Mouse (Mus musculus) neural tube, embryonic 12.5 days (tissue): ENCODE results near the gene Vwa8. TPM values are rescaled to one million over a fixed set of nuclear protein-coding genes. Genes with fewer than 3 reads are reported as not detected.
"Not testable (repeated sequence)": the region's sequence is repeated elsewhere in the genome, so short reads cannot be mapped to it uniquely, and the experiment has no call there.

Experiments used
- ATAC-seq: fragments of 200-750 bp; cut with Nextera tagmentation; 2 replicates; pipeline ENCODE4 v1.8.0; 2017; ENCODE audit warnings: low read depth, mild to moderate bottlenecking, moderate TSS enrichment, moderate library complexity; ENCODE audit not compliant: low FRiP score
- H3K27ac ChIP-seq: fragments of 300-500 bp; sonication (generic); 2 replicates; pipeline ENCODE4 v1.5.1; 2016
- H3K27me3 ChIP-seq: fragments of 300-500 bp; sonication (generic); replicated peaks from 2 replicates; pipeline ENCODE4 v1.6.1; 2016; ENCODE audit warnings: mild to moderate bottlenecking
- H3K36me3 ChIP-seq: fragments of 300-500 bp; sonication (generic); 2 replicates; pipeline ENCODE4 v1.6.1; 2016; ENCODE audit warnings: mild to moderate bottlenecking
- H3K4me1 ChIP-seq: fragments of 300-500 bp; sonication (generic); 2 replicates; pipeline ENCODE4 v1.6.1; 2016
- H3K4me2 ChIP-seq: fragments of 300-500 bp; sonication (generic); replicated peaks from 2 replicates; pipeline ENCODE4 v1.6.1; 2016; ENCODE audit warnings: mild to moderate bottlenecking
- H3K4me3 ChIP-seq: fragments of 300-500 bp; sonication (generic); 2 replicates; pipeline ENCODE4 v1.5.1; 2016
- H3K9ac ChIP-seq: fragments of 300-500 bp; sonication (generic); 2 replicates; pipeline ENCODE4 v1.6.1; 2016; ENCODE audit warnings: mild to moderate bottlenecking
- H3K9me3 ChIP-seq: fragments of 300-500 bp; sonication (generic); 2 replicates; pipeline ENCODE4 v1.6.1; 2016; ENCODE audit warnings: mild to moderate bottlenecking
- WGBS: fragments of 180-500 bp; shearing (Covaris S2); methylation state at CpG from one replicate; pipeline ENCODE4 v1.1.7; 2016; 5-methylcytosine and 5-hydroxymethylcytosine counted together
- polyA plus RNA-seq: library from polyadenylated mRNA; unstranded; fragments of >200 nt; fragmentation: Nextera tagmentation; extraction: Ambion mirVana; gene quantifications from 2 replicates; pipeline ENCODE4 v1.2.1, GENCODE M21; 2016

Vwa8 gene
- polyA plus RNA-seq, 1 experiment from 2014 or later: 10.2 TPM

DNA sequence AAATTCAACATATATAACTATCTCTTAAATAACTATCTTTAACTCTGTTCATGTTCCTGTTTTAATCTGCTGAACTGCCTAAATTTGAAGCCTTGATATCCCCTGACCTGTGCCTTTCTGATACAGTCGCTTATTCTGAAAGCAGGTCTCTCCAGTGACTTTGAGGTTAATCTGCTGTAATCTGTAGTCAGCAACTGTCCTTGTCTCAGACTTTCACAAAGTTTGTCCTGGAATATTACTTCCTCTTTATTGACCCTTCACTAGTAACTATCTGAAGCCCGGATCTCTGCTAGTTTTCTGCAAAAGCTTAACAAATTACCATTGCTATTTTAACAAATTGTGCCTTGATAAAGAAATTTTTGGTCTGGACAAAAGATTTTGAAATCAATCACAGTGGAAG, 147.5 kb downstream of the Vwa8 start:
- ATAC-seq: no peak
- 94% methylated on average over 2 of the region's 2 CpGs for WGBS
- Histone ChIP-seq H3K4me2 (no peak overlapping the region), H3K4me3 (no peak overlapping the region), H3K36me3 (no peaks in the 10 kb centered on the region), H3K9ac (no peak overlapping the region), H3K27me3 (no peaks in the 10 kb centered on the region), H3K4me1 (no peaks in the 10 kb centered on the region), H3K9me3 (no peaks in the 10 kb centered on the region), H3K27ac (no peak overlapping the region)

DNA sequence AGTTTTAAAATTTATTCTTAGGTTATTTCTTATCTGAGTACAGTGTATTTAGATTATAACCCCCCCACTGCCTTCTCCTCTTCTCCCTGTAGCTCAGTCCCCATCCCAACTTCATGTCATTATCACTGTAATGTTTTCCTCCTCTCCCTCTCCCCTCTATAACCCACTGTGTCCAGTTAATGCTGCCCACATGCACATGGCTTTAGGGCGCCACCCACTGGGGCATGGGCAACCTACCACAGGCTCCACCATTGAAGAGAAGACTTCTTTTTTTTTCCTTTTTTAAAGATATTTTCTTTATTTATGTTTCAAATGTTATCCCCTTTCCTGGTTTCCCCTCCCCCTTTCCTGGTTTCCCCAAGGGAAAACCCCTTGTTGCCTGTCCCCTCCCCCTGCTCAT, 154.7 kb downstream of the Vwa8 start:
- H3K4me1 ChIP-seq: no peaks in the 10 kb centered on the region
- no peaks in the 10 kb centered on the region for H3K36me3 ChIP-seq
- H3K4me3 ChIP-seq: no peak overlapping the region
- H3K4me2 ChIP-seq: no peak overlapping the region
- no peak overlapping the region for H3K27ac ChIP-seq
- H3K27me3 ChIP-seq: no peaks in the 10 kb centered on the region
- 79% methylated on average over 1 of the region's 1 CpGs for WGBS
- ATAC-seq: no peak
- H3K9ac ChIP-seq: no peak overlapping the region
- no peaks in the 10 kb centered on the region for H3K9me3 ChIP-seq

- not testable (repeated sequence) for H3K4me3 ChIP-seq, H3K4me2 ChIP-seq
- 73% methylated on average over 5 of the region's 5 CpGs for WGBS
These were observed 168.9 kb downstream of the Vwa8 start for GRCm38 (mm10) chr14:79017710-79018109.

GRCm38 (mm10) chr14:79018564-79018963, 169.7 kb downstream of the Vwa8 start:
- no peak for ATAC-seq
- Histone ChIP-seq H3K4me2 (no peak overlapping the region), H3K27me3 (no peaks in the 10 kb centered on the region), H3K4me3 (no peak overlapping the region), H3K27ac (no peak overlapping the region), H3K4me1 (peaks cover 9% of the 10 kb centered on the region), H3K9ac (no peak overlapping the region), H3K36me3 (no peaks in the 10 kb centered on the region), H3K9me3 (no peaks in the 10 kb centered on the region)
- 89% methylated on average over 4 of the region's 4 CpGs for WGBS

More at GRCm38 (mm10) chr14:79017710-79018109, 168.9 kb downstream of the Vwa8 start:
- not testable (repeated sequence) for ATAC-seq, H3K4me1 ChIP-seq, H3K36me3 ChIP-seq, H3K27ac ChIP-seq, H3K9me3 ChIP-seq, H3K27me3 ChIP-seq, H3K9ac ChIP-seq

GRCm38 (mm10) chr14:79021725-79022124, 172.9 kb downstream of the Vwa8 start:
- no peak overlapping the region for H3K4me2 ChIP-seq
- H3K4me3 ChIP-seq: no peak overlapping the region
- H3K9me3 ChIP-seq: no peaks in the 10 kb centered on the region
- H3K27me3 ChIP-seq: no peaks in the 10 kb centered on the region
- ATAC-seq: peak; percentile 50; the same call in 1 of the 2 replicates
- H3K27ac ChIP-seq: no peak overlapping the region
- H3K36me3 ChIP-seq: no peaks in the 10 kb centered on the region
- no peak overlapping the region for H3K9ac ChIP-seq
- H3K4me1 ChIP-seq: peaks cover 9% of the 10 kb centered on the region
- WGBS: 20% methylated on average over 7 of the region's 7 CpGs

DNA sequence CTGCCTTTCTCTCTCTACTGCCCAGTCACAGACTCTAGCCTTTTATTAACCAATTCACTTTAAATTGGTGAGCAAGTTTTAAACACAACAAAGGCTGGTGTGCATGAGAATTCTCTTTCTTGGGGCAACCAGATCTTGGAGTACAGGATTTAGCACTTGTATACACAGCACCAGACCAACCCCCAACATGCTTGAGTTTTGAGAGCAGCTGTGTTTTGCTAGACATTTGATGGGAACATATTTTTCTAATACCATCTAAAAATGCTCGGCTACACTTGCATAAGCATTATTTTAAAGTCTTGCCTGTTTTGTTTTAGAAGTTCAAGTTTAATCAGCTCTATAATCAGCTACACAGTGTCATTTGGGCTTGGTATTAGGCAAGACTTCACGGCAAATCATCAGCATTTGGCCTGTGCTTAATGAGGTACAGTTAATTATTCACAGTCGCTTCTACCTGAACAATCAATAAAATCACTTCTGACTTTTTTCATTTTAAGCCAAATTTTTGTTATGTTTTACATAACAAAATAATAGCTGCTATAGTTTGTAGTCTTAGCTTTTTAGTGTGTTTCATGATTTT, 180.2 kb downstream of the Vwa8 start:
- Histone ChIP-seq H3K4me2 (no peak overlapping the region), H3K4me1 (no peaks in the 10 kb centered on the region), H3K4me3 (no peak overlapping the region), H3K27ac (no peak overlapping the region), H3K9me3 (no peaks in the 10 kb centered on the region), H3K36me3 (no peaks in the 10 kb centered on the region), H3K27me3 (no peaks in the 10 kb centered on the region), H3K9ac (no peak overlapping the region)
- ATAC-seq: no peak
- WGBS: 82% methylated on average over 3 of the region's 3 CpGs

- no peaks in the 10 kb centered on the region for H3K4me1 ChIP-seq
- no peak overlapping the region for H3K4me3 ChIP-seq
- no peak overlapping the region for H3K4me2 ChIP-seq
- 91% methylated on average over 3 of the region's 3 CpGs for WGBS
- no peaks in the 10 kb centered on the region for H3K27me3 ChIP-seq
- H3K9ac ChIP-seq: no peak overlapping the region
- H3K36me3 ChIP-seq: no peaks in the 10 kb centered on the region
- H3K27ac ChIP-seq: no peak overlapping the region
- H3K9me3 ChIP-seq: no peaks in the 10 kb centered on the region
- ATAC-seq: no peak
These were observed 181.9 kb downstream of the Vwa8 start for GRCm38 (mm10) chr14:79030715-79031114.

- Histone ChIP-seq H3K36me3 (no peaks in the 10 kb centered on the region), H3K4me3 (no peak overlapping the region), H3K9ac (no peak overlapping the region), H3K27me3 (no peaks in the 10 kb centered on the region), H3K4me1 (no peaks in the 10 kb centered on the region), H3K4me2 (no peak overlapping the region), H3K9me3 (no peaks in the 10 kb centered on the region), H3K27ac (no peak overlapping the region)
- no peak for ATAC-seq
- WGBS: 89% methylated on average over 8 of the region's 8 CpGs
These were observed 182.4 kb downstream of the Vwa8 start for GRCm38 (mm10) chr14:79031230-79031740.

DNA sequence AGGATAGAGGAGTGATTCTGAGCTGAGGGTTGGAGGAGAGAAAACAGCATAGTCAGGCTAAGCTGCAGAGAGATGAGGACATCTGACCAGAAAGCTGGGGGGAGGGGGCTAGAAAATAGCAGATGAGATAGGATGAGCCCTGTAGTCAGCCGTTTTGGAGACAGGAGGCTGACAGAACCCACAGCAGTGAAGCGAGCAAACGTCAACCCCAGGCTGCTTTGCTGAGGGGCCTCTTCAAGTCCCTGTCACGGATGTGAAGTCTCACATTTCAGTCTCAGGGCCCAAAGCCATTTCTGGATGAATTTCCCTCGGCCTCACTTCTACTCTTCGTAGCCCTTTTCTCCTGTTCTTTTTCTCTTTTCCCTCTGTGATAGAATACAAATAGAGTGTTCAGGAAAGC, 184.5 kb downstream of the Vwa8 start:
- ATAC-seq: no peak
- WGBS: 69% methylated on average over 6 of the region's 6 CpGs

DNA sequence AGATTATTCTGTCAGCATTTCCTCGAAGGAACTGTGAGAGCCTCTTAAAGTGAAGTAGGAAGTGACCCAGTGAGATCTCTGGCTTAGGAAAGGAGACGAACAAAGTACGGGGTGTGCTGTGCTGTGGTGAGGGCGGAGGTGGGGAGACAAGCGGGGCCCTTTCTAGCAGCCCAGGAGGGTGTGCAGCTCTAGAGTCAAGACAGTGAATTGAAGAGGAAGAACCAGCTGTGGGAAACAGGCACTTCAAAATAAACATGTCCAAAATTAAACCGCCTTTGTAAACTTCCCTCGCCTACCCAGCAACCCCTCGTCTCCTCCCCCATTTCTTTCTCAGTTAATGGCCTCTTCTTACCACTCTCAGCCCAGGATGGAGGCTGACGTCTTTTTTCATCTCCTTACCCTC, 185.7 kb downstream of the Vwa8 start:
- Histone ChIP-seq H3K9me3 (no peaks in the 10 kb centered on the region), H3K4me2 (no peak overlapping the region), H3K36me3 (no peaks in the 10 kb centered on the region), H3K4me3 (no peak overlapping the region), H3K4me1 (no peaks in the 10 kb centered on the region), H3K27ac (no peak overlapping the region), H3K27me3 (no peaks in the 10 kb centered on the region), H3K9ac (no peak overlapping the region)
- 72% methylated on average over 9 of the region's 9 CpGs for WGBS
- ATAC-seq: no peak

More for the DNA sequence above, 184.5 kb downstream of the Vwa8 start:
- H3K4me2 ChIP-seq: no peak overlapping the region
- no peak overlapping the region for H3K9ac ChIP-seq
- no peak overlapping the region for H3K27ac ChIP-seq
- no peaks in the 10 kb centered on the region for H3K9me3 ChIP-seq
- H3K27me3 ChIP-seq: no peaks in the 10 kb centered on the region
- H3K4me3 ChIP-seq: no peak overlapping the region
- no peaks in the 10 kb centered on the region for H3K4me1 ChIP-seq
- no peaks in the 10 kb centered on the region for H3K36me3 ChIP-seq

GRCm38 (mm10) chr14:79035575-79035974, 186.7 kb downstream of the Vwa8 start:
- H3K36me3 ChIP-seq: no peaks in the 10 kb centered on the region
- no peak overlapping the region for H3K9ac ChIP-seq
- no peak for ATAC-seq
- no peak overlapping the region for H3K27ac ChIP-seq
- H3K4me2 ChIP-seq: no peak overlapping the region
- H3K27me3 ChIP-seq: no peaks in the 10 kb centered on the region
- H3K9me3 ChIP-seq: no peaks in the 10 kb centered on the region
- no peaks in the 10 kb centered on the region for H3K4me1 ChIP-seq
- 85% methylated on average over 9 of the region's 9 CpGs for WGBS
- no peak overlapping the region for H3K4me3 ChIP-seq

DNA sequence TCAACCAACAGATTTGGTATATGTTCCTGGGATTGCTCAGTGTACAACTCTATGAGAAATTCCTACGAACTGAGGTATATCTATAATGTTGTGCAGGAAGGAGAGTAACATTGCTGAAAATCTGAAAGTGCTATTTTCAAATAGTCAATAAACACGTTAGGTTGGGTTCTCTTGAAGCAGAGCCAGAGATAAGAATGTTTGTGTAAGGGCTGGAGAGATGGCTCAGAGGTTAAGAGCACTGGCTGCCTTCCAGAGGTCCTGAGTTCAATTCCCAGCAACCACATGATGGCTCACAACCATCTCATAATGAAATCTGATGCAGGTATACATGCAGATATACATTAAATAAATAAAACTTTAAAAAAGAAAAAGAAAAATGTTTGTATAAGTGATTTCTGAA, 198.3 kb downstream of the Vwa8 start:
- Histone ChIP-seq H3K36me3 (no peaks in the 10 kb centered on the region), H3K27ac (no peak overlapping the region), H3K4me1 (0 out of 2 replicates have a peak, but pooled peaks cover 3% of the 10 kb centered on the region), H3K4me2 (no peak overlapping the region), H3K27me3 (no peaks in the 10 kb centered on the region), H3K4me3 (no peak overlapping the region), H3K9ac (no peak overlapping the region), H3K9me3 (no peaks in the 10 kb centered on the region)
- ATAC-seq: no peak
- whole genome bisulfite sequencing: 88% methylated on average over 2 of the region's 2 CpGs

DNA sequence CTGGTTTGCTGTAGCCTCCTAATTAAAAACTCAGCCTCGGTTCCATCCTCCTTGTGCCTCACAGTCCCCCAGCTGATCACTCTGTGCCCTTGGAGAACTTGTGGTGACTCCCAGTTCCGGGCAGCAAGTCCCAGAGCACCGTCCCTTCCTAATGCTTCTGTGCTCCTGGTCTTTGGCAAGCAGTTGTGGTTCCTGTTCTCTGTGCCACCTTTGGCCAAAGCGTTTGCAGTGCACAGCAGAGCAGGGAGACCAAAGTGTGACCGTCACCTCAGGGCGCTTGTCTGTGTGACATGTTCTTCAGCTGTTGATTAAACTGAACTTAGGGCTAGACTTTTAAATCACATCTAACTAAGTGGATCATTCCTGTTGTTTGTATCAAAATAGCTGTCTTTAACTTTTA, 199.1 kb downstream of the Vwa8 start:
- H3K36me3 ChIP-seq: no peaks in the 10 kb centered on the region
- no peaks in the 10 kb centered on the region for H3K9me3 ChIP-seq
- no peak for ATAC-seq
- H3K4me3 ChIP-seq: no peak overlapping the region
- H3K27ac ChIP-seq: no peak overlapping the region
- WGBS: 91% methylated on average over 6 of the region's 6 CpGs
- H3K9ac ChIP-seq: no peak overlapping the region
- H3K4me2 ChIP-seq: no peak overlapping the region
- H3K27me3 ChIP-seq: no peaks in the 10 kb centered on the region
- 0 out of 2 replicates have a peak, but pooled peaks cover 3% of the 10 kb centered on the region for H3K4me1 ChIP-seq
